Mouse (Mus musculus) neural tube, embryonic 15.5 days (tissue): ENCODE data around the gene Sugp1. TPM values are rescaled to one million over a fixed set of nuclear protein-coding genes. Genes with fewer than 3 reads are reported as not detected.

ENCODE experiments used
- ATAC-seq: fragments of 200-750 bp; cut with Nextera tagmentation; 2 replicates; pipeline ENCODE4 v1.8.0; 2017; ENCODE audit warnings: mild to moderate bottlenecking, moderate TSS enrichment, moderate library complexity; ENCODE audit not compliant: low FRiP score
- H3K27ac ChIP-seq: fragments of 300-500 bp; sonication (generic); replicated peaks from 2 replicates; pipeline ENCODE4 v1.5.1; 2015; ENCODE audit warnings: mild to moderate bottlenecking, inconsistent platforms
- H3K27me3 ChIP-seq: fragments of 300-500 bp; sonication (generic); replicated peaks from 2 replicates; pipeline ENCODE4 v1.6.1; 2015; ENCODE audit warnings: inconsistent platforms
- H3K36me3 ChIP-seq: fragments of 300-500 bp; sonication (generic); 2 replicates; pipeline ENCODE4 v1.6.1; 2015; ENCODE audit warnings: inconsistent platforms
- H3K4me1 ChIP-seq: fragments of 300-500 bp; sonication (generic); 2 replicates; pipeline ENCODE4 v1.6.1; 2015; ENCODE audit warnings: inconsistent platforms
- H3K4me2 ChIP-seq: fragments of 300-500 bp; sonication (generic); 2 replicates; pipeline ENCODE4 v1.6.1; 2015; ENCODE audit warnings: inconsistent platforms, mild to moderate bottlenecking, moderate library complexity
- H3K4me3 ChIP-seq: fragments of 300-500 bp; sonication (generic); replicated peaks from 2 replicates; pipeline ENCODE4 v1.5.1; 2015; ENCODE audit warnings: mild to moderate bottlenecking, inconsistent platforms
- H3K9ac ChIP-seq: fragments of 300-500 bp; sonication (generic); replicated peaks from 2 replicates; pipeline ENCODE4 v1.6.1; 2015; ENCODE audit warnings: mild to moderate bottlenecking, inconsistent platforms
- H3K9me3 ChIP-seq: fragments of 300-500 bp; sonication (generic); replicated peaks from 2 replicates; pipeline ENCODE4 v1.6.1; 2016; ENCODE audit warnings: inconsistent platforms
- WGBS: fragments of 180-500 bp; shearing (Covaris S2); methylation state at CpG from one replicate; pipeline ENCODE4 v1.1.7; 2015; ENCODE audit warnings: mixed read lengths; 5-methylcytosine and 5-hydroxymethylcytosine counted together
- microRNA-seq: library from miRNA; unstranded; fragments of <30 nt; microRNA quantifications from one replicate; pipeline ENCODE4, GENCODE M21; 2017
- polyA plus RNA-seq: library from polyadenylated mRNA; unstranded; fragments of >200 nt; fragmentation: Nextera tagmentation; extraction: Ambion mirVana; gene quantifications from 2 replicates; pipeline ENCODE4 v1.2.1, GENCODE M21; 2015

Gene Sugp1
- polyA plus RNA-seq, 1 experiment from 2014 or later, result 57.2 TPM

- no peak overlapping the region for H3K27ac ChIP-seq
- H3K4me1 ChIP-seq, result peaks cover 42% of the 10 kb centered on the region
- H3K36me3 ChIP-seq, result peaks cover 56% of the 10 kb centered on the region
- H3K9ac ChIP-seq, result no peak overlapping the region
- peaks cover 8% of the 10 kb centered on the region; the same call in 1 of the 2 replicates for H3K27me3 ChIP-seq
- ATAC-seq, result no peak
- no peaks in the 10 kb centered on the region for H3K9me3 ChIP-seq
- WGBS, result 72% methylated on average over 13 of the region's 13 CpGs
- H3K4me2 ChIP-seq, result no peak overlapping the region; the same call in 1 of the 2 replicates
- H3K4me3 ChIP-seq, result no peak overlapping the region
These were observed 72.3 kb downstream of the Sugp1 start for GRCm38 (mm10) chr8:70114892-70115291.

DNA sequence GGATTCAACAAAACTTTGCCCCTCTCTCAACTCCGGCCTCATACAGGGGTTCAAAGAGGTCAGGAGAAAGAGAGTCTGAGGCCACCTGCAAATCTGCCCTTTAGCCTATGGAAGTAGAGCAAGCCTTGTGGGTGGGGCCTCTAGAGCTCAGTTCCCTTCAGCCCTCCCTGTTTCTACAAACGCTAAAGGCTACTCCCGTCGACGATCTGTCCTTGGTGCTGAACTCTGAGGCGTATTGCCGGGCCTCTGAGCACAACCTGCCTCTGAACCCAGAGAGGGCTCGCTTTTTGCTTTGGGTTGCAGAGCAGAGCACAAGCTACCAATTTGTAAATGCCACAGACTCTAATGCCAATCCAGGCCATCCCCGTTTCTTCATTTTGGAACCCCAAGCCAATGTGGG lies 75.0 kb downstream of the Sugp1 start:
- Histone ChIP-seq H3K36me3 (peaks cover 29% of the 10 kb centered on the region), H3K27me3 (peaks cover 8% of the 10 kb centered on the region; the same call in 1 of the 2 replicates), H3K4me2 (peak overlapping the region; percentile 74), H3K9me3 (no peaks in the 10 kb centered on the region), H3K4me1 (peaks cover 32% of the 10 kb centered on the region), H3K27ac (no peak overlapping the region), H3K4me3 (peak overlapping the region; percentile 65), H3K9ac (no peak overlapping the region; the same call in 1 of the 2 replicates)
- WGBS, result 16% methylated on average over 9 of the region's 9 CpGs
- no peak for ATAC-seq

DNA sequence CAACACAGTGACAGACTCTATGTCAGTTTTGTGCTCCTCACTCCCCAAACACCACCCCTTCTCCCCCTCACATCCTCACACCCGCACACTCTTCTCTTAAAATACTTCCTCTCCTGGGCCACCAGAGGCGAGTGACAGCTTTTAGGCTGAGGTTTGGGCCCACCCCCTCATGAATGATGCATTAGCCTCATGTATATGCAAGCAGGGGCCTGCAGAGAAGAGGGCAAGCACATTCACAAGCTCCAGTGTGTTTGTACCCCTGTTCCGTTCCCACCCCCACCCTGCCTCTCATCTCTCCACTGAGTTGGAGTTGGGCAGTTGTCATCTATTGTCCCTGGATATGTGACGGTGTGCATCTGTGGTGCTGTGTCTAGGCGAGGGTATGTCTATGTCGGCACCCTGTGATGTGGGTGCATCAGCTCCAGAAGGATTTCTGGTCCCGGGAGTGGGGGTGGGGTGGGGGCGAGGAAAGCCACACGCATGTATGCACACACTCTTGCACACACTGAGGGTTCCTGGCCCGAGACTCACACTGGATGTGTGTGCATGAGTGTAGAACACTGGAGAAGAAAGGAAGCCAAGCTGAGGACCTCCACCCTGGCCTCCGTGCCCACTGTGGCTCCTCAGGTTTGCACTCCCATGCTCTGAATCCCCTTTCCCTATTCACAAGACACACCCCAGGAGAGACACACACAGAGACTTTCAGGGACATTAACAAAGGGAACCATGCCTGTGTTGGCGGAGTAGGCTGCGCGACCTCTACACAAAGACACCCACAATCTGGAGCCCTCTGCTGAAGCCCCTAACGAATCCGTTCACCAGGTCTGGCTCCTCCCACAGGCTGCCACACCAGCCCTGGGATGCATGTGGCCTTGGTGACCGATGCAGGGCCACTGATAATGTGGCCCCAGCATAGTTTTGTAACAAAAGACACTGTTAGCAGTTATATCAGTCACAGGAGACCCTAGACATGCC lies 76.4 kb downstream of the Sugp1 start:
- peak overlapping the region; percentile 65 for H3K4me3 ChIP-seq
- 2% methylated on average over 17 of the region's 17 CpGs for WGBS
- ATAC-seq, result peak; percentile 80
- H3K27ac ChIP-seq, result peak overlapping the region; percentile 86
- H3K27me3 ChIP-seq, result peaks cover 8% of the 10 kb centered on the region; the same call in 1 of the 2 replicates
- peak overlapping the region; percentile 74 for H3K4me2 ChIP-seq
- H3K9ac ChIP-seq, result peak overlapping the region; percentile 82
- H3K4me1 ChIP-seq, result peaks cover 28% of the 10 kb centered on the region
- H3K9me3 ChIP-seq, result no peaks in the 10 kb centered on the region
- H3K36me3 ChIP-seq, result peaks cover 17% of the 10 kb centered on the region

- no peaks in the 10 kb centered on the region for H3K9me3 ChIP-seq
- WGBS, result under 1% methylated on average over 19 of the region's 19 CpGs
These were observed 78.1 kb downstream of the Sugp1 start, which contains the start of gene Ncan for GRCm38 (mm10) chr8:70120667-70121066. Gene Ncan (minus strand): TSS chr8:70120873.

More at GRCm38 (mm10) chr8:70120667-70121066, 78.1 kb downstream of the Sugp1 start, which contains the start of gene Ncan:
- Histone ChIP-seq H3K9ac (peak within 1 kb of the TSS; percentile 82), H3K27me3 (peaks cover 5% of the 10 kb centered on the region; the same call in 1 of the 2 replicates), H3K4me1 (peaks cover 28% of the 10 kb centered on the region), H3K4me2 (peak within 1 kb of the TSS; percentile 74), H3K36me3 (peaks cover under 1% of the 10 kb centered on the region; the same call in 1 of the 2 replicates), H3K4me3 (peak within 1 kb of the TSS; percentile 65), H3K27ac (peak within 1 kb of the TSS; percentile 86)
- peak; percentile 80 for ATAC-seq

Small RNA genes within 50 kb of the gene (microRNA-seq; reads per million reads assigned to microRNA genes)
- gene Mir7066, result 2.1 reads per million, percentile 6 among the genes with 10 or more reads in this experiment

Other genes with a start within 250 kb of the Sugp1 start
- 30.6 and 31.5 TPM in 2 replicates for gene Gmip, start 234.1 kb upstream of the Sugp1 start, polyA plus RNA-seq
- 0.63 TPM in 2 replicates for gene Lpar2, start 220.4 kb upstream of the Sugp1 start, polyA plus RNA-seq
- gene Pbx4, start 210.3 kb upstream of the Sugp1 start, polyA plus RNA-seq, result 52.6 and 61.2 TPM in 2 replicates
- gene Cilp2, start 155.1 kb upstream of the Sugp1 start, polyA plus RNA-seq, result 5.3 and 6.0 TPM in 2 replicates
- 4.3 TPM in 2 replicates for gene Tssk6, start 140.6 kb upstream of the Sugp1 start, polyA plus RNA-seq
- gene Ndufa13, start 140.3 kb upstream of the Sugp1 start, polyA plus RNA-seq, result 190 and 209 TPM in 2 replicates
- gene Yjefn3, start 140.1 kb upstream of the Sugp1 start, polyA plus RNA-seq, result 11.8 and 15.6 TPM in 2 replicates
- 24.8 and 24.9 TPM in 2 replicates for gene Gatad2a, start 46.4 kb upstream of the Sugp1 start, polyA plus RNA-seq
- gene Mau2, start 79 bp upstream of the Sugp1 start, polyA plus RNA-seq, result 63.3 and 65.6 TPM in 2 replicates
- 1.4 and 2.0 TPM in 2 replicates for gene Tm6sf2, start 30.1 kb downstream of the Sugp1 start, polyA plus RNA-seq
- gene Hapln4, start 40.6 kb downstream of the Sugp1 start, polyA plus RNA-seq, result 1.5 and 1.6 TPM in 2 replicates
- 160 and 169 TPM in 2 replicates for gene Ncan, start 78.1 kb downstream of the Sugp1 start, polyA plus RNA-seq
- 47.2 and 49.0 TPM in 2 replicates for gene Nr2c2ap, start 88.5 kb downstream of the Sugp1 start, polyA plus RNA-seq
- gene Rfxank, start 96.3 kb downstream of the Sugp1 start, polyA plus RNA-seq, result 12.3 and 14.6 TPM in 2 replicates
- gene Borcs8, start 96.7 kb downstream of the Sugp1 start, polyA plus RNA-seq, result 60.8 and 62.6 TPM in 2 replicates
- gene Mef2b, start 96.9 kb downstream of the Sugp1 start, polyA plus RNA-seq, result 1.4 and 1.5 TPM in 2 replicates
- 51.1 and 54.0 TPM in 2 replicates for gene Tmem161a, start 129.5 kb downstream of the Sugp1 start, polyA plus RNA-seq
- gene Slc25a42, start 169.5 kb downstream of the Sugp1 start, polyA plus RNA-seq, result 9.3 and 10.9 TPM in 2 replicates
- gene Sugp2, start 191.4 kb downstream of the Sugp1 start, polyA plus RNA-seq, result 77.3 and 80.5 TPM in 2 replicates
- 106 and 112 TPM in 2 replicates for gene Armc6, start 191.7 kb downstream of the Sugp1 start, polyA plus RNA-seq
- gene Homer3, start 240.0 kb downstream of the Sugp1 start, polyA plus RNA-seq, result 22.7 and 30.1 TPM in 2 replicates